Mouse (Mus musculus) CD4-positive helper T cell, adult 2 months (primary cell): ENCODE data around the gene Dpf2.

Experiments
- DNase-seq: peaks from one replicate; pipeline ENCODE4 v3.0.0-alpha.2; 2012; ENCODE audit warnings: low read depth, missing footprints, low spot score

Gene Dpf2

DNA sequence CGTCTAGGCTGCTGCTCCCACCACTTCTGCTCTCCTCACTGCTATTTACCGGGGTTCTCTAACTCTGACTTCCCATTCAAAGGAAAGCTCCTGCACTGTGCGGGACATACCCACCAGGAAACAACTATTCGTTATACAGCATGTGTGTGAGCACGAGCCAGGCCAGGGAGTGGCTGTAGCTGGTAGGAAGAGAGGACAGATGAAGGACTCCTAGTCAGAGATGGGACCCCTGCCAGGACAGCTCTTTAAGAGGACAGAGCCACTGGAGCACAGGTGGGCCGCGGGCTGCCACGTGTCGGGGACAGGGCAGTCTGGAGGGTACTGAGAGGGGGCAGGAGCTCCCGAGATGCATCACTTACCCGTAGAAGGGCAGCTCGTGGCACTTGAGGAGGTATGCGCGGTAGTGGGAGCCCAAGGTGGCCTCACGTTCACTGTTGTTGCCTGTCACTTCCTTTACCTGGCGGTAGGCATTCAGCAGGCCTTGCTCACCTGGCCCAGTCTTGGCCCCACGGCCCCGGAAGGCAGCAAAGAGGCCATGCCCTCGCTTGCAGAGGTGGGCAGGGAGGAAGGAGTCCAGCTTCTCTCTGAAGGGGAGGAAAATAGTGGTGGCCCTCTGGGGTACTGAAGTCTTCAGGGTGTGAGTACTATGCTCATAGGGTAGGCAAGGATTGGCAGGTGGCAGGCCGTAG lies 48.0 kb downstream of the Dpf2 start:
- no peak for DNase-seq

GRCm38 (mm10) chr19:5863776-5864175 lies 49.0 kb downstream of the Dpf2 start:
- no peak for DNase-seq

- DNase-seq = no peak
These were observed 50.3 kb downstream of the Dpf2 start for GRCm38 (mm10) chr19:5862335-5863085.

DNA sequence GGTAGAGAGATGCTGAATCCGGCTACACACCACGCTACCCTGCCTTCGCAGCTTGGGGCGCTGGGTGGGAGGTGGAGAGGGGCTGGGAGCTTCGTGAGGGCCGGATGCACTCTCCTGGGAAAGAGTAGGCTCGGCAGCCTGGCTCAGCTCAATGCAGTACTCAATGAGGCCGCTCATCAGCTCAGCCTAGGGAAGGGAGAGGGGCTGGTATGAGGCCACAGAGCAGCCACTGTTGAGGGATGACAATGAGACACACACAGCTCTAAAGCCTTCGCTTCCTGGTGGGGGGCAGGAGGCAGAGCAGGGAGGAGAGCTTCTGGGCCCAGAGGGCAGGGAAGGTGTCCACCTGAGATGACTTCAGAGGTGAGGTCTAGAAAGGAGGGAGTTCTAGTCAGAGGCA lies 56.2 kb downstream of the Dpf2 start:
- DNase-seq = no peak

- DNase-seq = no peak
These were observed 60.6 kb downstream of the Dpf2 start for GRCm38 (mm10) chr19:5852035-5852722.

DNA sequence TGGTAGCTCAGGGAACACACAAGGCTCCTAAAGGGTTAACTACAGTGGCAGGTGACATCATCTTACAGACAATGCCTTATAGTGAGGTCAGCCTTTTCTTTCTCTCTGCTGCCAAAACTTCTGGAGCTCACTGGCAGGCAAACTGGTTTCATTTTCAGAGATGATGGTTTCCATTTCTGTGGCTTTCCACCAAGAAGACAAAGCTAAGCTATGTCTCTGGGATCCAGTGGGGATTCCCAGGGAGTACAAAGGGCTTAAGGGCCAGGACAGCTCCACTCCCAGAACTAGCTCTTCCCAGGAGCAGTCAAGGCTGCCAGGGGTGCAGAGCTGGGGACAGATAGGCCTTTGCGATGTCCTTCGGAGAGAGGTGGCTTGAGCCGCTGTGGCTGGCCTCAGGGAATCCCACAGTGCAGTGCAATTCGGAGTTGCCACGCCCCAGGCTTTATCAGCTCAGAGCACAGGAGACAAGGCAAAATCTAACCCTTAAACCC lies 61.3 kb downstream of the Dpf2 start:
- DNase-seq = no peak

DNA sequence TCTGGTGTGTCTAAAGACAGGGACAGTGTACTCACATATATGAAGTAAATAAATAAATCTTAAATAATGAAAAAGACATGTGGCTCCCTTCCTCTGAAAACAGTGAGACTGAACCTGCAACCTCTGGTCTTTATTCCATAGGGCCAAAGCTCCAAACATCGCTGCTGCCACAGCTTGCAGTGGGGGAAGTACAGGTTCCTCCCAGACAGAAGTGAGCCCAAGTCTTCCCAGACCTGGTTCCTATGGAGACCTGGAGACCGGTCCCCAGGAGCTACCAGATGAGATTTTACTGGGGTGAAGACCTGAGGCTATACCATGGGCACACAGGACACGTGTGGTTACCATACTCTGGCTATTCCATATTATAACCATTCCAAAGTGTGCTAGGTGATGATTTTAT lies 62.0 kb downstream of the Dpf2 start:
- DNase-seq = no peak

GRCm38 (mm10) chr19:5849843-5850527 lies 62.8 kb downstream of the Dpf2 start:
- DNase-seq = peak; percentile 91

- peak; percentile 29 for DNase-seq
These were observed 63.8 kb downstream of the Dpf2 start for GRCm38 (mm10) chr19:5848826-5849672.

- peak; percentile 35 for DNase-seq
These were observed 64.6 kb downstream of the Dpf2 start for GRCm38 (mm10) chr19:5848032-5848825.

GRCm38 (mm10) chr19:5847306-5847796 lies 65.5 kb downstream of the Dpf2 start:
- no peak for DNase-seq

GRCm38 (mm10) chr19:5846557-5847305 lies 66.1 kb downstream of the Dpf2 start:
- peak; percentile 89 for DNase-seq
